Comparison of ENCODE assay signal across 8 mouse cellular contexts in the genomic region with DNA sequence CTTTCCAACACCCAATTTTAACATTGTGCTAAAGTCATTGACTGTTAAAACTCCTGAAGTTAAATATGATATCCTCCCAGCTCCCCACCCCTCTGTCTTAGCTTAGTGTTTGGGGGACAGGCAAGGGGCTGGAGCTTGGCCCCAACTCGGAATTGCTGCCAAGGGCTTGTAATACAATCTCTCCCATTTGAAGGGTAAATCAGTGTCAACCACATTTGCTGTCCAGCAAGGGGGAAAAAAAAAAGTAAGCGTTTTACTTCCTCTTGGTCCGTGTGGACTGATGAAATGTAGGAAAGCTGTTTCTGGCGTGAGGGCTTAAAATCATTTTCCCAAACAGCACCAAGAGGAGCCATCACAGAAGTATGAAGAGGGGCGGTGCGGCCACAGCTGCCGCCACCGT. TPM values are rescaled to one million over a fixed set of nuclear protein-coding genes. Genes with fewer than 3 reads are reported as not detected.
A peak's percentile ranks its signal among the peaks of the same experiment; 100 is the strongest.
DNase-seq lines count a peak whose midpoint lies in the region; ATAC-seq lines count a peak whose summit lies in the region.

No protein-coding gene starts in this region.

- peak overlapping the region; percentile 86 for H3K4me2 ChIP-seq in forebrain, embryonic 13.5 days
- H3K4me2 ChIP-seq in liver, embryonic 12.5 days = peak overlapping the region; percentile 72

- peak overlapping the region; percentile 84 for H3K27ac ChIP-seq in forebrain, embryonic 13.5 days
- peak overlapping the region; percentile 37; the same call in 1 of the 2 replicates for H3K27ac ChIP-seq in liver, embryonic 12.5 days

- ATAC-seq in forebrain, embryonic 13.5 days = no peak
- no peak for ATAC-seq in liver, embryonic 12.5 days
- no peak for ATAC-seq in monocyte, adult 5-6 weeks (replicated peaks; ENCODE audit: insufficient number of reproducible peaks, low FRiP score, low TSS enrichment, poor library complexity, severe bottlenecking)

- H3K36me3 ChIP-seq in forebrain, embryonic 13.5 days (ENCODE audit: poor library complexity, severe bottlenecking) = no peaks in the 10 kb centered on the region
- no peaks in the 10 kb centered on the region for H3K36me3 ChIP-seq in liver, embryonic 12.5 days

- WGBS in forebrain, embryonic 13.5 days = 2% methylated on average over 8 of the region's 8 CpGs
- 7% methylated on average over 8 of the region's 8 CpGs for WGBS in liver, embryonic 12.5 days (ENCODE audit: insufficient replicate concordance)

- peak; percentile 27 for DNase-seq in embryo, embryonic 10 days (ENCODE audit: low spot score)
- no peak for DNase-seq in embryo, embryonic 11 days
- DNase-seq in 3T3-L1 (ENCODE audit: low read depth, low spot score) = peak; percentile 66
- DNase-seq in thymus, postnatal 10 days (ENCODE audit: low spot score in 2 of 2) = no peak
- no peak for DNase-seq in layer of hippocampus, adult 8-10 months (ENCODE audit: low spot score in 2 of 2)

- no peaks in the 10 kb centered on the region for H3K9me3 ChIP-seq in forebrain, embryonic 13.5 days (replicated peaks)
- no peaks in the 10 kb centered on the region for H3K9me3 ChIP-seq in liver, embryonic 12.5 days (replicated peaks)

- peak overlapping the region; percentile 84 for H3K9ac ChIP-seq in forebrain, embryonic 13.5 days
- H3K9ac ChIP-seq in liver, embryonic 12.5 days = peak overlapping the region; percentile 46

- peak overlapping the region; percentile 57 for H3K4me3 ChIP-seq in forebrain, embryonic 13.5 days
- H3K4me3 ChIP-seq in liver, embryonic 12.5 days = peak overlapping the region; percentile 46

- H3K4me1 ChIP-seq in forebrain, embryonic 13.5 days = peaks cover 14% of the 10 kb centered on the region
- H3K4me1 ChIP-seq in liver, embryonic 12.5 days = peaks cover 9% of the 10 kb centered on the region; the same call in 1 of the 2 replicates

- no peaks in the 10 kb centered on the region for H3K27me3 ChIP-seq in forebrain, embryonic 13.5 days
- H3K27me3 ChIP-seq in liver, embryonic 12.5 days (replicated peaks) = 0 out of 2 replicates have a peak, but pooled peaks cover 5% of the 10 kb centered on the region

RNA-seq across cellular contexts. Expression of a gene that starts 16.7 kb away (rescaled TPM):
- polyA plus RNA-seq in forebrain, embryonic 13.5 days (2015; fragmentation: Nextera tagmentation; extraction: Ambion mirVana) = 3.6 and 5.2 TPM in 2 replicates
- polyA plus RNA-seq in liver, embryonic 12.5 days (2016; fragmentation: Nextera tagmentation; extraction: Ambion mirVana) = 14.6 and 15.2 TPM in 2 replicates
- total RNA-seq in monocyte, adult 5-6 weeks (2017) = 2.5 to 6.9 TPM (median 5.4 TPM) in 3 replicates
- 1 to 10 TPM; 3.6 to 5.6 (median 4.3) TPM for total RNA-seq in layer of hippocampus, adult 8-10 months (2022)

RNA-seq across cellular contexts. Expression of a gene that starts 16.9 kb away (rescaled TPM):
- 22.8 and 25.0 TPM in 2 replicates for polyA plus RNA-seq in forebrain, embryonic 13.5 days (2015; fragmentation: Nextera tagmentation; extraction: Ambion mirVana)
- polyA plus RNA-seq in liver, embryonic 12.5 days (2016; fragmentation: Nextera tagmentation; extraction: Ambion mirVana) = 7.1 and 9.0 TPM in 2 replicates
- total RNA-seq in monocyte, adult 5-6 weeks (2017) = 1.9 to 18.8 TPM (median 3.1 TPM) in 3 replicates
- 10 to 100 TPM; 21.7 to 32.5 (median 25.7) TPM for total RNA-seq in layer of hippocampus, adult 8-10 months (2022)

Comparison
In these comparisons a context has a peak if more than half of its experiments do, and no peak if none do; other contexts are left out.
1. DNase-seq: peak in embryo, embryonic 10 days (single experiment) and 3T3-L1 (single experiment); none in embryo, embryonic 11 days (single experiment), thymus, postnatal 10 days (0 of 2) and layer of hippocampus, adult 8-10 months (0 of 2).